Mouse (Mus musculus) stomach, embryonic 15.5 days (tissue): ENCODE data around the gene Osgep. TPM values are rescaled to one million over a fixed set of nuclear protein-coding genes. Genes with fewer than 3 reads are reported as not detected.
"Not testable (repeated sequence)": the region's sequence is repeated elsewhere in the genome, so short reads cannot be mapped to it uniquely, and the experiment has no call there.

Experiments used
- ATAC-seq: fragments of 200-750 bp; cut with Nextera tagmentation; 2 replicates; pipeline ENCODE4 v1.8.0; 2017; ENCODE audit warnings: low read depth, moderate number of reproducible peaks, moderate TSS enrichment; ENCODE audit not compliant: insufficient read depth, low FRiP score
- H3K27ac ChIP-seq: fragments of 300-500 bp; sonication (generic); 2 replicates; pipeline ENCODE4 v1.5.1; 2015; ENCODE audit warnings: mild to moderate bottlenecking, inconsistent platforms
- H3K27me3 ChIP-seq: fragments of 300-500 bp; sonication (generic); replicated peaks from 2 replicates; pipeline ENCODE4 v1.6.1; 2015; ENCODE audit warnings: inconsistent platforms
- H3K36me3 ChIP-seq: fragments of 300-500 bp; sonication (generic); 2 replicates; pipeline ENCODE4 v1.6.1; 2015; ENCODE audit warnings: inconsistent platforms
- H3K4me1 ChIP-seq: fragments of 300-500 bp; sonication (generic); 2 replicates; pipeline ENCODE4 v1.6.1; 2015; ENCODE audit warnings: inconsistent platforms
- H3K4me2 ChIP-seq: fragments of 300-500 bp; sonication (generic); 2 replicates; pipeline ENCODE4 v1.6.1; 2015; ENCODE audit warnings: mild to moderate bottlenecking, inconsistent platforms
- H3K4me3 ChIP-seq: fragments of 300-500 bp; sonication (generic); replicated peaks from 2 replicates; pipeline ENCODE4 v1.5.1; 2015; ENCODE audit warnings: inconsistent platforms
- H3K9ac ChIP-seq: fragments of 300-500 bp; sonication (generic); 2 replicates; pipeline ENCODE4 v1.6.1; 2015; ENCODE audit warnings: inconsistent platforms
- H3K9me3 ChIP-seq: fragments of 300-500 bp; sonication (generic); 2 replicates; pipeline ENCODE4 v1.6.1; 2016; ENCODE audit warnings: inconsistent platforms
- WGBS: fragments of 180-500 bp; shearing (Covaris S2); methylation state at CpG from one replicate; pipeline ENCODE4 v1.1.7; 2015; 5-methylcytosine and 5-hydroxymethylcytosine counted together
- polyA plus RNA-seq: library from polyadenylated mRNA; unstranded; fragments of >200 nt; fragmentation: Nextera tagmentation; extraction: Ambion mirVana; gene quantifications from 2 replicates; pipeline ENCODE4 v1.2.1, GENCODE M21; 2015

Gene Osgep
- polyA plus RNA-seq, 1 experiment from 2014 or later = 132 TPM

- Histone ChIP-seq H3K4me1 (0 out of 2 replicates have a peak, but pooled peaks cover 2% of the 10 kb centered on the region), H3K36me3 (no peaks in the 10 kb centered on the region; the same call in 1 of the 2 replicates), H3K9ac (no peak overlapping the region), H3K4me3 (no peak overlapping the region), H3K9me3 (no peaks in the 10 kb centered on the region), H3K27me3 (no peaks in the 10 kb centered on the region), H3K27ac (no peak overlapping the region), H3K4me2 (no peak overlapping the region)
- no peak for ATAC-seq
- 84% methylated on average over 10 of the region's 10 CpGs for WGBS
These were observed 30.8 kb upstream of the Osgep start for GRCm38 (mm10) chr14:50955487-50955886.

GRCm38 (mm10) chr14:50945526-50945925, 20.8 kb upstream of the Osgep start:
- not testable (repeated sequence) for H3K36me3 ChIP-seq, H3K9me3 ChIP-seq, H3K27ac ChIP-seq, H3K4me1 ChIP-seq, H3K9ac ChIP-seq, H3K27me3 ChIP-seq, ATAC-seq
- 28% methylated on average over 3 of the region's 3 CpGs for WGBS
- peak overlapping the region; percentile 54 for H3K4me3 ChIP-seq
- H3K4me2 ChIP-seq = peak overlapping the region; percentile 60

- H3K36me3 ChIP-seq, ATAC-seq, H3K9me3 ChIP-seq, H3K4me1 ChIP-seq, H3K27me3 ChIP-seq, H3K9ac ChIP-seq: not testable (repeated sequence)
- 9% methylated on average over 6 of the region's 6 CpGs for WGBS
- H3K4me2 ChIP-seq = peak overlapping the region; percentile 60
- H3K27ac ChIP-seq = peak overlapping the region; percentile 92; the same call in 1 of the 2 replicates
- peak overlapping the region; percentile 54 for H3K4me3 ChIP-seq
These were observed 20.4 kb upstream of the Osgep start for GRCm38 (mm10) chr14:50945081-50945480.

GRCm38 (mm10) chr14:50944668-50945033, 20.0 kb upstream of the Osgep start:
- WGBS = under 1% methylated on average over 15 of the region's 15 CpGs
- peak; percentile 91 for ATAC-seq
- H3K27me3 ChIP-seq = not testable (repeated sequence)

GRCm38 (mm10) chr14:50943932-50944667, 19.4 kb upstream of the Osgep start, which contains the start of gene Gm49342:
Gene Gm49342 (plus strand): TSS chr14:50944517.
- Histone ChIP-seq H3K4me3 (peak within 1 kb of the TSS; percentile 54), H3K4me1 (no peaks in the 10 kb centered on the region), H3K4me2 (peak within 1 kb of the TSS; percentile 60), H3K27me3 (no peaks in the 10 kb centered on the region), H3K36me3 (no peaks in the 10 kb centered on the region), H3K27ac (peak within 1 kb of the TSS; percentile 92), H3K9me3 (no peaks in the 10 kb centered on the region), H3K9ac (peak within 1 kb of the TSS; percentile 26; the same call in 1 of the 2 replicates)
- WGBS = 10% methylated on average over 31 of the region's 31 CpGs
- peak; percentile 98 for ATAC-seq

More at GRCm38 (mm10) chr14:50944668-50945033, 20.0 kb upstream of the Osgep start:
- H3K4me3 ChIP-seq = peak overlapping the region; percentile 54
- H3K9ac ChIP-seq = peak overlapping the region; percentile 26; the same call in 1 of the 2 replicates
- H3K27ac ChIP-seq = peak overlapping the region; percentile 92
- H3K9me3 ChIP-seq, H3K36me3 ChIP-seq, H3K4me1 ChIP-seq: not testable (repeated sequence)
- peak overlapping the region; percentile 60 for H3K4me2 ChIP-seq

GRCm38 (mm10) chr14:50938940-50939339, 14.2 kb upstream of the Osgep start:
- Histone ChIP-seq H3K4me3 (no peak overlapping the region), H3K4me1 (no peaks in the 10 kb centered on the region), H3K27me3 (no peaks in the 10 kb centered on the region), H3K27ac (no peak overlapping the region), H3K36me3 (no peaks in the 10 kb centered on the region), H3K9me3 (no peaks in the 10 kb centered on the region), H3K9ac (no peak overlapping the region), H3K4me2 (no peak overlapping the region)
- ATAC-seq = no peak
- 31% methylated on average over 2 of the region's 2 CpGs for WGBS

GRCm38 (mm10) chr14:50938119-50938908, 13.6 kb upstream of the Osgep start:
- Histone ChIP-seq H3K4me3 (no peak overlapping the region), H3K27ac (no peak overlapping the region), H3K36me3 (no peaks in the 10 kb centered on the region), H3K4me1 (no peaks in the 10 kb centered on the region), H3K4me2 (no peak overlapping the region), H3K27me3 (no peaks in the 10 kb centered on the region), H3K9me3 (no peaks in the 10 kb centered on the region), H3K9ac (no peak overlapping the region)
- ATAC-seq = no peak
- 83% methylated on average over 3 of the region's 3 CpGs for WGBS

- Histone ChIP-seq H3K9me3 (no peaks in the 10 kb centered on the region), H3K9ac (no peak overlapping the region), H3K27ac (no peak overlapping the region), H3K4me2 (no peak overlapping the region), H3K27me3 (no peaks in the 10 kb centered on the region), H3K36me3 (no peaks in the 10 kb centered on the region), H3K4me3 (no peak overlapping the region), H3K4me1 (peaks cover 2% of the 10 kb centered on the region; the same call in 1 of the 2 replicates)
- no peak for ATAC-seq
- WGBS = 53% methylated on average over 1 of the region's 1 CpGs
These were observed 12.0 kb upstream of the Osgep start for GRCm38 (mm10) chr14:50936649-50937048.

- H3K9ac ChIP-seq = peak overlapping the region; percentile 33; the same call in 1 of the 2 replicates
- H3K4me3 ChIP-seq = peak overlapping the region; percentile 99
- H3K27me3 ChIP-seq = no peaks in the 10 kb centered on the region
- H3K36me3 ChIP-seq = peaks cover 16% of the 10 kb centered on the region
- H3K4me2 ChIP-seq = peak overlapping the region; percentile 68
- H3K4me1 ChIP-seq = peaks cover 4% of the 10 kb centered on the region; the same call in 1 of the 2 replicates
- H3K27ac ChIP-seq = peak overlapping the region; percentile 91
- 8% methylated on average over 12 of the region's 12 CpGs for WGBS
- no peaks in the 10 kb centered on the region for H3K9me3 ChIP-seq
- no peak; the same call in 1 of the 2 replicates for ATAC-seq
These were observed 6.9 kb upstream of the Osgep start for GRCm38 (mm10) chr14:50931493-50932020.

GRCm38 (mm10) chr14:50930754-50931492, 6.2 kb upstream of the Osgep start, which contains the start of the genes Pip4p1 and Pnp:
Gene Pip4p1 (minus strand): TSS chr14:50930856.
Gene Pnp (plus strand): TSS chr14:50931082.
- Histone ChIP-seq H3K4me2 (peak within 1 kb of the TSS; percentile 84), H3K4me1 (peaks cover 6% of the 10 kb centered on the region; the same call in 1 of the 2 replicates), H3K27me3 (no peaks in the 10 kb centered on the region), H3K9ac (peak within 1 kb of the TSS; percentile 95), H3K27ac (peak within 1 kb of the TSS; percentile 95), H3K36me3 (peaks cover 16% of the 10 kb centered on the region), H3K4me3 (peak within 1 kb of the TSS; percentile 99), H3K9me3 (no peaks in the 10 kb centered on the region)
- ATAC-seq = peak; percentile 100
- WGBS = under 1% methylated on average over 66 of the region's 68 CpGs

- peak overlapping the region; percentile 95 for H3K9ac ChIP-seq
- ATAC-seq = peak; percentile 48
- H3K27me3 ChIP-seq = no peaks in the 10 kb centered on the region
- under 1% methylated on average over 37 of the region's 38 CpGs for WGBS
- peak overlapping the region; percentile 95 for H3K27ac ChIP-seq
- H3K4me1 ChIP-seq = peaks cover 10% of the 10 kb centered on the region; the same call in 1 of the 2 replicates
- peaks cover 16% of the 10 kb centered on the region for H3K36me3 ChIP-seq
- H3K9me3 ChIP-seq = no peaks in the 10 kb centered on the region
- H3K4me3 ChIP-seq = peak overlapping the region; percentile 99
- peak overlapping the region; percentile 84 for H3K4me2 ChIP-seq
These were observed 5.7 kb upstream of the Osgep start for GRCm38 (mm10) chr14:50930377-50930753.
